Mouse (Mus musculus): ENCODE data around the gene Tns1.

- TF ChIP-seq CTCF (IDR thresholded peaks at IDR 0.05) (no peak), POLR2A (IDR thresholded peaks at IDR 0.05; ENCODE audit: insufficient read depth, low read depth, low read length) (no peak), EP300 (IDR thresholded peaks at IDR 0.05; ENCODE audit: insufficient read depth, low read depth, low read length) (no peak)
These were observed 79.2 kb downstream of the Tns1 start for GRCm38 (mm10) chr1:74045034-74045433.

All from heart, adult 2 months (tissue).